Mouse (Mus musculus): ENCODE data around the gene Zfp580. TPM values are rescaled to one million over a fixed set of nuclear protein-coding genes. Genes with fewer than 3 reads are reported as not detected.
A peak's percentile ranks its signal among the peaks of the same experiment; 100 is the strongest.
"Not testable (repeated sequence)": the region's sequence is repeated elsewhere in the genome, so short reads cannot be mapped to it uniquely, and the experiment has no call there.

The Zfp580 gene
- total and polyA plus RNA-seq, 3 experiments = 0.44 to 2.8 (median 1.1) TPM

GRCm38 (mm10) chr7:5015118-5016001 lies 36.0 kb upstream of the Zfp580 start, which contains the start of gene Gm44973:
Gene Gm44973, plus strand, starts transcription at chr7:5015496.
- TF ChIP-seq TAL1 (conservative IDR thresholded peaks at IDR 0.05; ENCODE audit: low read depth, low read length) (no peak), POLR2AphosphoS5 (IDR thresholded peaks at IDR 0.05; ENCODE audit: insufficient replicate concordance, low read depth, low read length) (no peak), CTCF (IDR thresholded peaks at IDR 0.05; ENCODE audit: low read depth, low read length) (no peak), GATA1 (IDR thresholded peaks at IDR 0.05; ENCODE audit: borderline replicate concordance, low read length) (no peak), GATA2 (IDR thresholded peaks at IDR 0.05; ENCODE audit: borderline replicate concordance, low read depth, low read length) (no peak)
- DNase-seq (ENCODE audit: low spot score) = peak; percentile 82
- H3K4me1 ChIP-seq (ENCODE audit: insufficient read depth, low read depth, low read length) = peaks cover 56% of the 10 kb centered on the region

GRCm38 (mm10) chr7:5016057-5016456 lies 35.3 kb upstream of the Zfp580 start:
- Histone ChIP-seq H3K27me3 (ENCODE audit: insufficient read depth, low read length) (no peaks in the 10 kb centered on the region), H3K4me1 (ENCODE audit: insufficient read depth, low read depth, low read length) (peaks cover 51% of the 10 kb centered on the region), H3K36me3 (replicated peaks) (peaks cover 42% of the 10 kb centered on the region), H3K9me3 (replicated peaks) (peaks cover 13% of the 10 kb centered on the region), H3K4me3 (ENCODE audit: low read depth, low read length) (peak overlapping the region; percentile 73)
- no peak for DNase-seq (ENCODE audit: low spot score)
- ATAC-seq (ENCODE audit: extremely low read depth, insufficient number of reproducible peaks, low FRiP score, poor library complexity, severe bottlenecking) = no peak
- TF ChIP-seq GATA1 (IDR thresholded peaks at IDR 0.05; ENCODE audit: borderline replicate concordance, low read length) (no peak), CTCF (IDR thresholded peaks at IDR 0.05; ENCODE audit: low read depth, low read length) (no peak), TAL1 (conservative IDR thresholded peaks at IDR 0.05; ENCODE audit: low read depth, low read length) (no peak), POLR2AphosphoS5 (IDR thresholded peaks at IDR 0.05; ENCODE audit: insufficient replicate concordance, low read depth, low read length) (no peak), GATA2 (IDR thresholded peaks at IDR 0.05; ENCODE audit: borderline replicate concordance, low read depth, low read length) (no peak)

More at GRCm38 (mm10) chr7:5015118-5016001, 36.0 kb upstream of the Zfp580 start, which contains the start of gene Gm44973:
- peaks cover 49% of the 10 kb centered on the region for H3K36me3 ChIP-seq (replicated peaks)
- H3K9me3 ChIP-seq (replicated peaks) = peaks cover 13% of the 10 kb centered on the region
- peak within 1 kb of the TSS; percentile 78 for H3K4me3 ChIP-seq (ENCODE audit: low read depth, low read length)
- H3K27me3 ChIP-seq (ENCODE audit: insufficient read depth, low read length) = no peaks in the 10 kb centered on the region
- peak; percentile 45 for ATAC-seq (ENCODE audit: extremely low read depth, insufficient number of reproducible peaks, low FRiP score, poor library complexity, severe bottlenecking)

GRCm38 (mm10) chr7:5016920-5017319 lies 34.4 kb upstream of the Zfp580 start:
- peaks cover 54% of the 10 kb centered on the region for H3K4me1 ChIP-seq (ENCODE audit: insufficient read depth, low read depth, low read length)
- no peak for TF ChIP-seq TAL1 (conservative IDR thresholded peaks at IDR 0.05; ENCODE audit: low read depth, low read length)
- TF ChIP-seq GATA1 (IDR thresholded peaks at IDR 0.05; ENCODE audit: borderline replicate concordance, low read length) = no peak
- no peak for TF ChIP-seq POLR2AphosphoS5 (IDR thresholded peaks at IDR 0.05; ENCODE audit: insufficient replicate concordance, low read depth, low read length)
- no peak for TF ChIP-seq GATA2 (IDR thresholded peaks at IDR 0.05; ENCODE audit: borderline replicate concordance, low read depth, low read length)
- TF ChIP-seq CTCF (IDR thresholded peaks at IDR 0.05; ENCODE audit: low read depth, low read length) = no peak

GRCm38 (mm10) chr7:5017352-5017751 lies 34.0 kb upstream of the Zfp580 start:
- no peak for ATAC-seq (ENCODE audit: extremely low read depth, insufficient number of reproducible peaks, low FRiP score, poor library complexity, severe bottlenecking)
- peaks cover 13% of the 10 kb centered on the region for H3K9me3 ChIP-seq (replicated peaks)
- TF ChIP-seq TAL1 (conservative IDR thresholded peaks at IDR 0.05; ENCODE audit: low read depth, low read length) (no peak), CTCF (IDR thresholded peaks at IDR 0.05; ENCODE audit: low read depth, low read length) (no peak), GATA2 (IDR thresholded peaks at IDR 0.05; ENCODE audit: borderline replicate concordance, low read depth, low read length) (no peak), GATA1 (IDR thresholded peaks at IDR 0.05; ENCODE audit: borderline replicate concordance, low read length) (no peak), POLR2AphosphoS5 (IDR thresholded peaks at IDR 0.05; ENCODE audit: insufficient replicate concordance, low read depth, low read length) (no peak)
- no peak overlapping the region; the same call in 1 of the 2 replicates for H3K4me3 ChIP-seq (ENCODE audit: low read depth, low read length)
- no peaks in the 10 kb centered on the region for H3K27me3 ChIP-seq (ENCODE audit: insufficient read depth, low read length)
- H3K4me1 ChIP-seq (ENCODE audit: insufficient read depth, low read depth, low read length) = peaks cover 56% of the 10 kb centered on the region
- DNase-seq (ENCODE audit: low spot score) = no peak
- peaks cover 42% of the 10 kb centered on the region for H3K36me3 ChIP-seq (replicated peaks)

More at GRCm38 (mm10) chr7:5016920-5017319, 34.4 kb upstream of the Zfp580 start:
- no peaks in the 10 kb centered on the region for H3K27me3 ChIP-seq (ENCODE audit: insufficient read depth, low read length)
- no peak overlapping the region for H3K4me3 ChIP-seq (ENCODE audit: low read depth, low read length)
- DNase-seq (ENCODE audit: low spot score) = no peak
- peaks cover 13% of the 10 kb centered on the region for H3K9me3 ChIP-seq (replicated peaks)
- H3K36me3 ChIP-seq (replicated peaks) = peaks cover 41% of the 10 kb centered on the region
- no peak for ATAC-seq (ENCODE audit: extremely low read depth, insufficient number of reproducible peaks, low FRiP score, poor library complexity, severe bottlenecking)

GRCm38 (mm10) chr7:5017931-5018330 lies 33.4 kb upstream of the Zfp580 start:
- DNase-seq (ENCODE audit: low spot score) (no peak), ATAC-seq (ENCODE audit: extremely low read depth, insufficient number of reproducible peaks, low FRiP score, poor library complexity, severe bottlenecking) (no peak)
- H3K36me3 ChIP-seq (replicated peaks) = peaks cover 42% of the 10 kb centered on the region
- no peaks in the 10 kb centered on the region for H3K27me3 ChIP-seq (ENCODE audit: insufficient read depth, low read length)
- H3K4me1 ChIP-seq (ENCODE audit: insufficient read depth, low read depth, low read length) = peaks cover 56% of the 10 kb centered on the region
- TF ChIP-seq TAL1 (conservative IDR thresholded peaks at IDR 0.05; ENCODE audit: low read depth, low read length) = no peak
- no peak for TF ChIP-seq CTCF (IDR thresholded peaks at IDR 0.05; ENCODE audit: low read depth, low read length)
- TF ChIP-seq GATA1 (IDR thresholded peaks at IDR 0.05; ENCODE audit: borderline replicate concordance, low read length) = no peak
- no peak for TF ChIP-seq GATA2 (IDR thresholded peaks at IDR 0.05; ENCODE audit: borderline replicate concordance, low read depth, low read length)
- TF ChIP-seq POLR2AphosphoS5 (IDR thresholded peaks at IDR 0.05; ENCODE audit: insufficient replicate concordance, low read depth, low read length) = no peak
- peaks cover 13% of the 10 kb centered on the region for H3K9me3 ChIP-seq (replicated peaks)
- H3K4me3 ChIP-seq (ENCODE audit: low read depth, low read length) = no peak overlapping the region; the same call in 1 of the 2 replicates

GRCm38 (mm10) chr7:5019576-5019975 lies 31.8 kb upstream of the Zfp580 start:
- ATAC-seq (ENCODE audit: extremely low read depth, insufficient number of reproducible peaks, low FRiP score, poor library complexity, severe bottlenecking); DNase-seq (ENCODE audit: low spot score); H3K27me3 ChIP-seq (ENCODE audit: insufficient read depth, low read length): not testable (repeated sequence)
- Histone ChIP-seq H3K4me1 (ENCODE audit: insufficient read depth, low read depth, low read length) (peaks cover 65% of the 10 kb centered on the region), H3K9me3 (replicated peaks) (peaks cover 13% of the 10 kb centered on the region), H3K4me3 (ENCODE audit: low read depth, low read length) (peak overlapping the region; percentile 80), H3K36me3 (replicated peaks) (peaks cover 55% of the 10 kb centered on the region)
